Mouse (Mus musculus): Measurements from ENCODE around the gene Pcgf1.

Gene Pcgf1

DNA sequence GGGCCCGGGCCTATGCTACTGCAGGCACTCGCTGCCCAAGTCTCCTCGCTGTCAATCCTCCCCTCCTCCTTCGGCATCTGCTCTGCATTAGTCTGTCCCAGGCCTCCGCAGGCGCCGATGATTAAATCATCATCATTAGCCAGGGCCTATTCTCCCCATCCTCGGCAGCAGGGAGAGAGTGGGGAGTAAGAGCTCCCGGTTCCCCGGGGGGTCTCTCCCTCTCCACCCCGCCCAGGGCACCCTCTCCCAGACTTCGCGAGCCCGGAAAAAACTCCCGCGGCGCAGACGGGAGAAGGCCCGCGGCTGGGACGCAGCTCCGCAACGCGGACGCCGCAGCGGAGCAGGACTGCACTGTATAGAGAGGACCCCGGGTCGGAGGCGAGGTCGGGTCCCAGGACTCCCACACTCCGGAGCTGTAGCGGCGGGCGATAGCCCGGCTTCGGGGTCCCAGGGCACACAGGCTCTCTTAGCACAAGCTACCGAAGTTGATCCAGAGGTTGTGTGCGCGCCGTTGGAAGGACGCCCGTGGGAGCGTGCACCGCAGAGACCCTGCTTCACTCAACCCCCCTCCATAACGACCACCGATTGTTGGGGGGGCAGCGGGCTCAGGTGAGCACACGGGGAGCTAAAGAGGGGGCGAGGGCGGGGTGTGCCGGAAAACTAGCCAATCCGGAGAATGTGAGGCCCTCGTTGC lies at the start of gene Pcgf1:
TSS of gene Pcgf1 (plus strand) at position 240 of the 694 bp plus-strand sequence.
- no peak for DNase-seq

DNA sequence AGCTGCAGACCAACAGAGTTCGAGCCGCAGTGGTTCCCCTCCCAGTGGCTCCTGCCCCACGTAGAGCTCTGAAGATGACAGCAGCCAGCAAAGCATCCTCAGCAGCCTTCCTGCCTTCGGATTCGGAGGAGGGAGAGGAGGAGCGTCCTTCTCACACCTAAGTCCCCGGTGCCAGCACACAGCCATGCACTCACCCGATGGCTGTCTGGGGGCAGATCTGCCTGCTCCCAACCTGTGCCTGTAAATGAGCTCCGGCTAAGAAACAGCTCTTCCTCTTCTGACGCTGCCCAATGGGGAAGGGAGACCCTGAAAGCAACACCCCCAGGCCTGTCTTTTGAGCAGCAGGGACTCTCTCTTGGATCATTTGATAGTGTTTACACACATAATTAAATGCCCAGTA lies 47.9 kb upstream of the Pcgf1 start:
- no peak for DNase-seq

GRCm38 (mm10) chr6:83031111-83031510 lies 46.6 kb upstream of the Pcgf1 start:
- DNase-seq: no peak

GRCm38 (mm10) chr6:83031921-83032590 lies 45.6 kb upstream of the Pcgf1 start:
- no peak for DNase-seq

DNA sequence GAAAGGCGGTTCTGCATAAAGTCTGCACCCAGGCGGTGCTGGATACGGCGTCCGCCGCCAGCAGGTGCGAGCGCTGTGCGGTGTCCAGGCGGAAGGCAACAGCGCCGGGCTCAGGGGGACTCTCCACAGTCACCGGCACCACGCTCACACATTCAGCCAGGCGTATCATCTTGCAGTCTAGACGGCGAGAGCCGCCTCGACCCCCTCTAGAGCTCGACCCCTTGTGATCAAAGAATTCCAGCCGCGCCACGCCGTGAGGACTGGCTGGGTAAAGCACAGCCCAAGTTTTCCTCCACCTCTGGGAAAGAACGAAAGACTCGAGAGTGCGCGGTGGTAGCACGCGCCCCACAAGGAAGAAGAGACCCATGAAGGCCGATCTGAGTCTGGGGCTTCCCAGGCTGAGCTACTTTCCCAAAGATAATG lies 44.9 kb upstream of the Pcgf1 start:
- DNase-seq: no peak

GRCm38 (mm10) chr6:83033249-83034185 lies 44.2 kb upstream of the Pcgf1 start, which contains the start of the genes Dok1 and Loxl3:
Gene Dok1 (minus strand): TSS chr6:83033471.
Gene Loxl3 (plus strand): TSS chr6:83034173.
- DNase-seq: no peak

DNA sequence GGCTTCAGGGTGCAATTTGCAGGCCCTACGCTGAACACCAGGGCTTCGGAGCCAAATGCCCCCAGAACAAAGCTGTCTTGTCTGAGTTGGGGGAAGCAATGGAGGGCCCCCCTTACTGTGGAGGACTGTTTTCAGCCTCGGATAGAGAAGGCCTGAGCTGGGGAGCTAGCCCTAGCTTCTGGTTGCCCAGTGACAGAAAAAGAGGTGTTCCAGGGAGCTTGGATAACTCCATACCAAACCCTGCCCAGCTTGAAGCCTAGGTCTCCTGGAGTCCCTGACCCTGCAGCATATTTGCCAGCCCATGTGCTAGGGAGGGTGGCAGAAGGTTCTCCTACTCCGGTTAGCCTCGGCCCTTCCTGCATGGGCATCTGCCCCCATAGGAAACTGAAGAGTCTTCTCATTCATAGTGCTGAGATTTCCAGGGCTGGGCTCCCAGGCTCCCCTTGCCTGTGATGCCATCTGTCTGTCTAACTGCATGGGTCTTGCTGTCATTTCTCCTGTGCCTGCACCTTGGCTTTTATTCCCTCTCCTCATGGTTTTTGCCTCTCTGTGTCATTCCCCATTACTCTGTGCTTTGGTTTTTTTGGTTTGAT lies 43.1 kb upstream of the Pcgf1 start:
- DNase-seq: no peak

DNA sequence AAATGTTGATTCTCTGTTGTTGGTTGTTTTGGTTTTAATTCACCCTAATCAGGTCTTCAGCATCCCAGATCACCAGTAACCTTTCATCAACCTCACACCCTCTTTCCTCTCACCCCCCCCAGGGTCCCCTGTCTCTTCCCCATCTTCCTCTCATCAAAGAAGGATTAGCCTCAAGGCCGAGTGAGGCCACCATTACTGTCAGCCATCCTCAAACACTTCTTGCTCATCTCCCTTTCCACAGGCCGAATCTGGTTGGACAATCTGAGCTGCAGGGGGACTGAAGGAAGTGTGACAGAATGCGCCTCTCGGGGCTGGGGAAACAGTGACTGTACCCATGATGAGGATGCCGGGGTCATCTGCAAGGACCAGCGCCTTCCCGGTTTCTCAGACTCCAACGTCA lies 40.5 kb upstream of the Pcgf1 start:
- DNase-seq: no peak

GRCm38 (mm10) chr6:83038496-83039012 lies 39.1 kb upstream of the Pcgf1 start:
- peak; percentile 85 for DNase-seq

- no peak for DNase-seq
Observed at GRCm38 (mm10) chr6:83040601-83041000, 37.1 kb upstream of the Pcgf1 start.

- DNase-seq: no peak
Observed at GRCm38 (mm10) chr6:83043561-83043960, 34.1 kb upstream of the Pcgf1 start.

DNA sequence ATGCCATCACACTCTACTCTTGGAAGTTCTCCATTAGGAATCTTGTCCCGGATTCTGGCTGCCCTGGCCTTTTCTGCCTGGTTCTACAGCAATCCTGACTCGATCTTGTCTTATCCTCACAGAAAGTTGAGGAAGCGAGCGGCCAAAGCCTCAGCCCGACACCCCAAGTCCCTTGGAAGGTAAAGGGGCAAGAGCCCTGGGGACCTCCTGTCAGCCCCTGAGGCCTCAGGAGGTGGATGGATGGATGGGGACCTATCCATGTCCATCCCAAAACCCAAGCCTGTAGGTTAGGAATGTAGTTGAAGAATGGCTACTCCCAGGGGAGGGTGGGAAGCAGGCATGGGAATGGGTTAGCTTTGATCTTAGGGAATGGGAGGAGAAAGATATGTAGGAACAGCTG lies 33.7 kb upstream of the Pcgf1 start:
- DNase-seq: no peak

DNA sequence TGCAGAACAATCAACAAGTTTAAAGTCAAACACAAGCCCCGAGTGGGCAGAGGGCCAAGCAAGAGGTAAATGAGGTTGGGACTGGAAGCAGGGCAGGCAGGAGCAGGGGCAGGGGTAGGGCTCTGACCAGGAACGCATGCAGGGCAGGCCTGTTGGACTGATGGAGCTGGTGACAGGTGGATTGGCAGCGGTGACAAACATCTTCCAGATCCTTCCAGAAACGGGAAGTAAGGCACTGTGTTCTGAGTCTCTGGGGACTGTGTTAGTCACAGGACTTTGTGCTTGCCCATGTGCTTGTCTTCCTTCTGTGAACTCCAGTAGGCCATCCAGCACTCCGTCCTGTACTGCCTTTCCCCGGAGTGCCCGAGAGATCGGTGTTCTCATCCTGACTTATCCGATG lies 32.9 kb upstream of the Pcgf1 start:
- no peak for DNase-seq

- DNase-seq: no peak
Observed at GRCm38 (mm10) chr6:83049367-83049766, 28.3 kb upstream of the Pcgf1 start.

GRCm38 (mm10) chr6:83053136-83053960 lies 24.3 kb upstream of the Pcgf1 start:
- DNase-seq: no peak

GRCm38 (mm10) chr6:83054074-83054851 lies 23.4 kb upstream of the Pcgf1 start, which contains the start of gene Aup1:
Gene Aup1 (plus strand): TSS chr6:83054521.
- peak; percentile 94 for DNase-seq

GRCm38 (mm10) chr6:83054871-83055431 lies 22.7 kb upstream of the Pcgf1 start, which contains the start of gene Htra2:
Gene Htra2 (minus strand): TSS chr6:83055273.
- DNase-seq: no peak

- no peak for DNase-seq
Observed at GRCm38 (mm10) chr6:83057790-83058189, 19.9 kb upstream of the Pcgf1 start, which contains the start of gene Dqx1. Gene Dqx1 (plus strand): TSS chr6:83057844.

DNA sequence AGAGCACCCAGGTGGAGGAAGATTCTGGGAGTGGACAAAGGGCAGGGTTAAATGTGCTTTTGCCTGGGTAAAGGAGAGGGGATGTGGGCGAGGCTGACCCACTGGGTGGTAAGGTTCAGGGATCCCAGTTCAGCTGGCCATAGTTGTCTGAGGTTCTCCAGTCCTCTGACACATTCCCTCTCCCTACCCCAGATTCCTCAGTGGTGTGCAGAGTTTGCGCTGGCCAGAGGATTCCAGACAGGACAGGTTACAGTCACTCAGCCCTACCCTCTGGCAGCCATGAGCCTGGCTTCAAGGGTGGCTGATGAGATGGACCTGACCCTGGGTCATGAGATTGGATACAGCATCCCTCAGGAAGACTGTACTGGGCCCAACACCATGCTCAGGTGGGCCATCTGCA lies 18.9 kb upstream of the Pcgf1 start:
- no peak for DNase-seq

DNA sequence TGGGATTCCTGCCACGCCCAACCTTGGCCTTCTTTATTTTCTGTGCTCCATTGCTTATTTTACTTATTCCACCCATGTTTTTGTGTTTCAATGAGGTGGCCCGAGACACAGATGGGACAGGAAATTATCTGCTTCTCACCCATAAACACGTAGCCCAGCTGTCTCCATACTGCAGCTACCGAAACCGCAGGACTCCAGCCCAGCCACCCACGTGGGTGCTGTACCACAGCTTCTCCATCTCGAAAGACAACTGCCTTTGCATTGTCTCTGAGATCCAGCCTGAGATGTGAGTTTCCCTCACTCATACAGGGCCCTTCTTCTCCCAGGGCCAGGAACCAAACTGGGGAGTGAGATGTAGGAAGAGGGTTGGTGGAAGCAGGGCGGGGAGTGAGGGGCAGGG lies 11.7 kb upstream of the Pcgf1 start:
- DNase-seq: no peak

All from cerebellum, adult 11 months (tissue).